Mouse (Mus musculus) stomach, embryonic 16.5 days (tissue): ENCODE data around the gene Pcyt1a. TPM values are rescaled to one million over a fixed set of nuclear protein-coding genes. Genes with fewer than 3 reads are reported as not detected.
A peak's percentile ranks its signal among the peaks of the same experiment; 100 is the strongest.

Experiments used
- ATAC-seq: fragments of 200-750 bp; cut with Nextera tagmentation; 2 replicates; pipeline ENCODE4 v1.8.0; 2017; ENCODE audit warnings: moderate number of reproducible peaks, moderate TSS enrichment; ENCODE audit not compliant: insufficient read depth, low FRiP score
- H3K27ac ChIP-seq: fragments of 300-500 bp; sonication (generic); 2 replicates; pipeline ENCODE4 v1.5.1; 2014; ENCODE audit warnings: low read length
- H3K27me3 ChIP-seq: fragments of 300-500 bp; sonication (generic); 2 replicates; pipeline ENCODE4 v1.6.1; 2014; ENCODE audit warnings: low read length, control low read depth, mixed read lengths; ENCODE audit not compliant: control insufficient read depth, insufficient read depth
- H3K36me3 ChIP-seq: fragments of 300-500 bp; sonication (generic); 2 replicates; pipeline ENCODE4 v1.6.1; 2014; ENCODE audit warnings: low read length; ENCODE audit not compliant: control insufficient read depth, insufficient read depth
- H3K4me1 ChIP-seq: fragments of 300-500 bp; sonication (generic); 2 replicates; pipeline ENCODE4 v1.6.1; 2014; ENCODE audit warnings: low read length, control low read depth, mixed read lengths; ENCODE audit not compliant: control insufficient read depth, insufficient read depth
- H3K4me2 ChIP-seq: fragments of 300-500 bp; sonication (generic); 2 replicates; pipeline ENCODE4 v1.6.1; 2014; ENCODE audit warnings: low read depth, low read length, mixed read lengths
- H3K4me3 ChIP-seq: fragments of 300-500 bp; sonication (generic); replicated peaks from 2 replicates; pipeline ENCODE4 v1.5.1; 2014; ENCODE audit warnings: mild to moderate bottlenecking, low read length
- H3K9ac ChIP-seq: fragments of 300-500 bp; sonication (generic); 2 replicates; pipeline ENCODE4 v1.6.1; 2014; ENCODE audit warnings: low read length
- H3K9me3 ChIP-seq: fragments of 300-500 bp; sonication (generic); replicated peaks from 2 replicates; pipeline ENCODE4 v1.6.1; 2016; ENCODE audit warnings: low read length, control low read depth; ENCODE audit not compliant: control insufficient read depth
- WGBS: fragments of 180-500 bp; shearing (Covaris S2); extraction: QIAGEN DNeasy Blood & Tissue Kit; methylation state at CpG from one replicate; pipeline ENCODE4 v1.1.7; 2014; 5-methylcytosine and 5-hydroxymethylcytosine counted together
- polyA plus RNA-seq: library from polyadenylated mRNA; unstranded; fragments of >200 nt; fragmentation: Nextera tagmentation; extraction: Ambion mirVana; gene quantifications from 2 replicates; pipeline ENCODE4 v1.2.1, GENCODE M21; 2015

Gene Pcyt1a
- polyA plus RNA-seq, 1 experiment from 2014 or later, result 42.0 TPM

GRCm38 (mm10) chr16:32517785-32518481, 87.2 kb downstream of the Pcyt1a start:
- Histone ChIP-seq H3K4me3 (no peak overlapping the region), H3K9me3 (no peaks in the 10 kb centered on the region), H3K9ac (no peak overlapping the region), H3K27me3 (no peaks in the 10 kb centered on the region), H3K4me2 (no peak overlapping the region), H3K36me3 (no peaks in the 10 kb centered on the region), H3K4me1 (peaks cover 14% of the 10 kb centered on the region), H3K27ac (no peak overlapping the region)
- ATAC-seq, result no peak
- 72% methylated on average over 12 of the region's 12 CpGs for WGBS

GRCm38 (mm10) chr16:32519656-32520371, 89.1 kb downstream of the Pcyt1a start:
- Histone ChIP-seq H3K27ac (peak overlapping the region; percentile 61), H3K4me1 (peaks cover 28% of the 10 kb centered on the region), H3K36me3 (no peaks in the 10 kb centered on the region), H3K27me3 (no peaks in the 10 kb centered on the region), H3K4me2 (no peak overlapping the region), H3K9me3 (no peaks in the 10 kb centered on the region), H3K4me3 (no peak overlapping the region), H3K9ac (no peak overlapping the region)
- 64% methylated on average over 15 of the region's 15 CpGs for WGBS
- no peak for ATAC-seq

- peaks cover 28% of the 10 kb centered on the region for H3K4me1 ChIP-seq
- ATAC-seq, result peak; percentile 45; the same call in 1 of the 2 replicates
- H3K9ac ChIP-seq, result no peak overlapping the region
- no peak overlapping the region for H3K4me2 ChIP-seq
- no peaks in the 10 kb centered on the region for H3K9me3 ChIP-seq
- H3K27me3 ChIP-seq, result no peaks in the 10 kb centered on the region
- 46% methylated on average over 9 of the region's 9 CpGs for WGBS
- H3K4me3 ChIP-seq, result no peak overlapping the region
- H3K27ac ChIP-seq, result peak overlapping the region; percentile 61
- no peaks in the 10 kb centered on the region for H3K36me3 ChIP-seq
These were observed 89.6 kb downstream of the Pcyt1a start for GRCm38 (mm10) chr16:32520372-32520748.

- 62% methylated on average over 6 of the region's 6 CpGs for WGBS
- Histone ChIP-seq H3K4me3 (no peak overlapping the region), H3K4me1 (peaks cover 18% of the 10 kb centered on the region), H3K36me3 (no peaks in the 10 kb centered on the region), H3K4me2 (no peak overlapping the region), H3K9me3 (no peaks in the 10 kb centered on the region), H3K27me3 (no peaks in the 10 kb centered on the region), H3K9ac (no peak overlapping the region), H3K27ac (peak overlapping the region; percentile 84)
- ATAC-seq, result peak; percentile 45
These were observed 92.0 kb downstream of the Pcyt1a start for GRCm38 (mm10) chr16:32522578-32523194.

GRCm38 (mm10) chr16:32523462-32524243, 92.9 kb downstream of the Pcyt1a start:
- Histone ChIP-seq H3K9me3 (no peaks in the 10 kb centered on the region), H3K36me3 (no peaks in the 10 kb centered on the region), H3K4me3 (no peak overlapping the region), H3K9ac (no peak overlapping the region), H3K4me1 (peaks cover 18% of the 10 kb centered on the region), H3K27me3 (no peaks in the 10 kb centered on the region), H3K27ac (peak overlapping the region; percentile 68), H3K4me2 (no peak overlapping the region)
- WGBS, result 50% methylated on average over 8 of the region's 8 CpGs
- no peak for ATAC-seq

- Histone ChIP-seq H3K9me3 (no peaks in the 10 kb centered on the region), H3K27me3 (no peaks in the 10 kb centered on the region), H3K4me2 (no peak overlapping the region), H3K36me3 (no peaks in the 10 kb centered on the region), H3K4me3 (no peak overlapping the region), H3K27ac (peak overlapping the region; percentile 68), H3K4me1 (peaks cover 18% of the 10 kb centered on the region), H3K9ac (no peak overlapping the region)
- no peak for ATAC-seq
- whole genome bisulfite sequencing, result 65% methylated on average over 5 of the region's 5 CpGs
These were observed 93.5 kb downstream of the Pcyt1a start for GRCm38 (mm10) chr16:32524244-32524615.

Other genes starting within 250 kb of the Pcyt1a start
- gene Fbxo45, start 183.8 kb upstream of the Pcyt1a start, polyA plus RNA-seq, result 3.5 and 4.3 TPM in 2 replicates
- gene Wdr53, start 183.7 kb upstream of the Pcyt1a start, polyA plus RNA-seq, result 18.4 and 19.5 TPM in 2 replicates
- gene Smco1, start 159.5 kb upstream of the Pcyt1a start, polyA plus RNA-seq, result 0.15 TPM in 1 of 2 replicates, not detected in the other
- 18.4 and 18.6 TPM in 2 replicates for gene Rnf168, start 153.5 kb upstream of the Pcyt1a start, polyA plus RNA-seq
- gene Ubxn7, start 98.7 kb upstream of the Pcyt1a start, polyA plus RNA-seq, result 18.1 and 22.1 TPM in 2 replicates
- not detected in 2 replicates for gene Tm4sf19, start 30.4 kb upstream of the Pcyt1a start, polyA plus RNA-seq
- gene Tctex1d2, start 11.2 kb upstream of the Pcyt1a start, polyA plus RNA-seq, result 24.4 and 24.5 TPM in 2 replicates
- 9.5 and 12.0 TPM in 2 replicates for gene Slc51a, start 57.0 kb downstream of the Pcyt1a start, polyA plus RNA-seq
- 0.29 and 0.37 TPM in 2 replicates for gene Zdhhc19, start 65.3 kb downstream of the Pcyt1a start, polyA plus RNA-seq
- gene Tfrc, start 178.0 kb downstream of the Pcyt1a start, polyA plus RNA-seq, result 68.3 and 69.7 TPM in 2 replicates
- 10.6 TPM in 2 replicates for gene Tnk2, start 213.0 kb downstream of the Pcyt1a start, polyA plus RNA-seq